Mouse (Mus musculus): ENCODE measurements around the gene Gsta3.

- TF ChIP-seq CTCF (IDR thresholded peaks at IDR 0.05; ENCODE audit: low read depth) (no peak), EP300 (IDR thresholded peaks at IDR 0.05; ENCODE audit: low read depth) (no peak)
Observed at GRCm38 (mm10) chr1:21230376-21230775, 10.0 kb upstream of the Gsta3 start.

All from heart, postnatal 0 days (tissue).